Mouse (Mus musculus) intestine, embryonic 14.5 days (tissue): ENCODE data around the gene Fzd1. TPM values are rescaled to one million over a fixed set of nuclear protein-coding genes. Genes with fewer than 3 reads are reported as not detected.

Source experiments
- ATAC-seq: fragments of 200-750 bp; cut with Nextera tagmentation; replicated peaks from 2 replicates; pipeline ENCODE4 v1.8.0; 2017; ENCODE audit warnings: low read depth, moderate number of reproducible peaks, moderate TSS enrichment, moderate library complexity; ENCODE audit not compliant: low FRiP score, low TSS enrichment
- DNase-seq: peaks from one replicate; pipeline ENCODE4 v3.0.0-alpha.2; 2018; ENCODE audit warnings: low spot score
- H3K27ac ChIP-seq: fragments of 300-500 bp; sonication (generic); 2 replicates; pipeline ENCODE4 v1.5.1; 2014; ENCODE audit warnings: low read depth, mild to moderate bottlenecking, control low read depth
- H3K27me3 ChIP-seq: fragments of 300-500 bp; sonication (generic); replicated peaks from 2 replicates; pipeline ENCODE4 v1.6.1; 2014; ENCODE audit warnings: low read length, control low read depth; ENCODE audit not compliant: control insufficient read depth, insufficient read depth
- H3K36me3 ChIP-seq: fragments of 300-500 bp; sonication (generic); 2 replicates; pipeline ENCODE4 v1.6.1; 2014; ENCODE audit warnings: low read length, control low read depth; ENCODE audit not compliant: control insufficient read depth, insufficient read depth
- H3K4me1 ChIP-seq: fragments of 300-500 bp; sonication (generic); replicated peaks from 2 replicates; pipeline ENCODE4 v1.6.1; 2014; ENCODE audit warnings: low read length, control low read depth, mixed read lengths; ENCODE audit not compliant: control insufficient read depth, insufficient read depth
- H3K4me2 ChIP-seq: fragments of 300-500 bp; sonication (generic); 2 replicates; pipeline ENCODE4 v1.6.1; 2014; ENCODE audit warnings: low read length
- H3K4me3 ChIP-seq: fragments of 300-500 bp; sonication (generic); 2 replicates; pipeline ENCODE4 v1.5.1; 2014; ENCODE audit warnings: low read depth, low read length, control low read depth, mixed read lengths
- H3K9ac ChIP-seq: fragments of 300-500 bp; sonication (generic); 2 replicates; pipeline ENCODE4 v1.6.1; 2014; ENCODE audit warnings: mild to moderate bottlenecking, low read length
- H3K9me3 ChIP-seq: fragments of 300-500 bp; sonication (generic); 2 replicates; pipeline ENCODE4 v1.6.1; 2016; ENCODE audit warnings: low read length, control low read depth; ENCODE audit not compliant: control insufficient read depth
- WGBS: fragments of 180-500 bp; shearing (Covaris S2); extraction: QIAGEN DNeasy Blood & Tissue Kit; methylation state at CpG from one replicate; pipeline ENCODE4 v1.1.7; 2014; 5-methylcytosine and 5-hydroxymethylcytosine counted together
- polyA plus RNA-seq: library from polyadenylated mRNA; unstranded; fragments of >200 nt; fragmentation: Nextera tagmentation; extraction: Ambion mirVana; gene quantifications from 2 replicates; pipeline ENCODE4 v1.2.1, GENCODE M21; 2014

The Fzd1 gene
- polyA plus RNA-seq, 1 experiment from 2014 or later, result 22.8 TPM

- H3K9me3 ChIP-seq, result no peaks in the 10 kb centered on the region
- DNase-seq (no peak), ATAC-seq (no peak)
- H3K4me2 ChIP-seq, result no peak overlapping the region
- no peak overlapping the region for H3K4me3 ChIP-seq
- no peaks in the 10 kb centered on the region for H3K36me3 ChIP-seq
- no peak overlapping the region for H3K9ac ChIP-seq
- no peak overlapping the region for H3K27ac ChIP-seq
- WGBS, result 87% methylated on average over 3 of the region's 3 CpGs
- no peaks in the 10 kb centered on the region for H3K4me1 ChIP-seq
- H3K27me3 ChIP-seq, result no peaks in the 10 kb centered on the region
Measured at GRCm38 (mm10) chr5:4778274-4778673, 20.4 kb upstream of the Fzd1 start.

- no peaks in the 10 kb centered on the region for H3K36me3 ChIP-seq
- H3K27ac ChIP-seq, result no peak overlapping the region
- H3K4me2 ChIP-seq, result no peak overlapping the region
- no peak for ATAC-seq
- no peaks in the 10 kb centered on the region for H3K9me3 ChIP-seq
- no peaks in the 10 kb centered on the region for H3K27me3 ChIP-seq
- no peak overlapping the region for H3K4me3 ChIP-seq
- no peak for DNase-seq
- no peak overlapping the region for H3K9ac ChIP-seq
- 43% methylated on average over 2 of the region's 2 CpGs for WGBS
- H3K4me1 ChIP-seq, result no peaks in the 10 kb centered on the region
Measured at GRCm38 (mm10) chr5:4776495-4776894, 18.7 kb upstream of the Fzd1 start.

GRCm38 (mm10) chr5:4773090-4773772 lies 15.4 kb upstream of the Fzd1 start:
- DNase-seq, result no peak
- no peaks in the 10 kb centered on the region for H3K36me3 ChIP-seq
- ATAC-seq, result no peak
- H3K9ac ChIP-seq, result no peak overlapping the region
- no peak overlapping the region for H3K4me3 ChIP-seq
- H3K27me3 ChIP-seq, result no peaks in the 10 kb centered on the region
- no peak overlapping the region for H3K27ac ChIP-seq
- H3K9me3 ChIP-seq, result no peaks in the 10 kb centered on the region
- no peak overlapping the region for H3K4me2 ChIP-seq
- WGBS, result 67% methylated on average over 9 of the region's 9 CpGs
- H3K4me1 ChIP-seq, result no peaks in the 10 kb centered on the region

GRCm38 (mm10) chr5:4770609-4771008 lies 12.8 kb upstream of the Fzd1 start:
- no peak for ATAC-seq
- Histone ChIP-seq H3K4me3 (no peak overlapping the region), H3K9ac (no peak overlapping the region), H3K36me3 (no peaks in the 10 kb centered on the region), H3K9me3 (no peaks in the 10 kb centered on the region), H3K27me3 (no peaks in the 10 kb centered on the region), H3K27ac (no peak overlapping the region), H3K4me2 (no peak overlapping the region), H3K4me1 (no peaks in the 10 kb centered on the region)
- 95% methylated on average over 1 of the region's 1 CpGs for WGBS
- DNase-seq, result no peak

GRCm38 (mm10) chr5:4767896-4768295 lies 10.1 kb upstream of the Fzd1 start:
- Histone ChIP-seq H3K4me3 (no peak overlapping the region), H3K9me3 (no peaks in the 10 kb centered on the region), H3K27ac (no peak overlapping the region), H3K4me1 (no peaks in the 10 kb centered on the region), H3K4me2 (no peak overlapping the region), H3K36me3 (no peaks in the 10 kb centered on the region), H3K27me3 (no peaks in the 10 kb centered on the region), H3K9ac (no peak overlapping the region)
- DNase-seq, result no peak
- WGBS, result 69% methylated on average over 2 of the region's 2 CpGs
- ATAC-seq, result no peak

GRCm38 (mm10) chr5:4766719-4767118 lies 8.9 kb upstream of the Fzd1 start:
- Histone ChIP-seq H3K27ac (no peak overlapping the region), H3K4me1 (no peaks in the 10 kb centered on the region), H3K9me3 (no peaks in the 10 kb centered on the region), H3K27me3 (no peaks in the 10 kb centered on the region), H3K4me2 (no peak overlapping the region), H3K36me3 (no peaks in the 10 kb centered on the region), H3K9ac (no peak overlapping the region), H3K4me3 (no peak overlapping the region)
- ATAC-seq, result no peak
- 70% methylated on average over 5 of the region's 5 CpGs for WGBS
- DNase-seq, result no peak

- DNase-seq, result no peak
- no peak for ATAC-seq
- no peak overlapping the region for H3K27ac ChIP-seq
- H3K36me3 ChIP-seq, result no peaks in the 10 kb centered on the region
- H3K4me2 ChIP-seq, result no peak overlapping the region
- no peaks in the 10 kb centered on the region for H3K9me3 ChIP-seq
- H3K9ac ChIP-seq, result no peak overlapping the region
- no peak overlapping the region for H3K4me3 ChIP-seq
- H3K27me3 ChIP-seq, result no peaks in the 10 kb centered on the region
- no peaks in the 10 kb centered on the region for H3K4me1 ChIP-seq
Measured at GRCm38 (mm10) chr5:4761891-4762290, 4.1 kb upstream of the Fzd1 start.

- Histone ChIP-seq H3K27me3 (no peaks in the 10 kb centered on the region), H3K4me1 (peaks cover 9% of the 10 kb centered on the region), H3K4me3 (peak overlapping the region; percentile 91), H3K9me3 (no peaks in the 10 kb centered on the region), H3K4me2 (peak overlapping the region; percentile 80), H3K9ac (peak overlapping the region; percentile 95), H3K27ac (peak overlapping the region; percentile 98), H3K36me3 (peaks cover 7% of the 10 kb centered on the region)
- DNase-seq (peak; percentile 61), ATAC-seq (peak; percentile 42; the same call in 1 of the 2 replicates)
- 1% methylated on average over 23 of the region's 23 CpGs for WGBS
Measured at GRCm38 (mm10) chr5:4758331-4759080, 671 bp upstream of the Fzd1 start.
